Mouse (Mus musculus): ENCODE results near the gene Fyco1. TPM values are rescaled to one million over a fixed set of nuclear protein-coding genes. Genes with fewer than 3 reads are reported as not detected.

The Fyco1 gene
- total RNA-seq (2021): 10 to 100 TPM; 22.3 to 25.2 TPM
- long read RNA-seq, experiment 1, full-length matches to known transcripts: 2 of 5 reads
- long read RNA-seq, experiment 1, partial matches to known transcripts: 2 of 5 reads
- long read RNA-seq, experiment 1, other reads (novel, unspliced or antisense): 1 of 5 reads
- long read RNA-seq, experiment 2, full-length matches to known transcripts: 1 of 6 reads
- long read RNA-seq, experiment 2, partial matches to known transcripts: 5 of 6 reads
- long read RNA-seq, experiment 2, other reads (novel, unspliced or antisense): 0 of 6 reads

DNA sequence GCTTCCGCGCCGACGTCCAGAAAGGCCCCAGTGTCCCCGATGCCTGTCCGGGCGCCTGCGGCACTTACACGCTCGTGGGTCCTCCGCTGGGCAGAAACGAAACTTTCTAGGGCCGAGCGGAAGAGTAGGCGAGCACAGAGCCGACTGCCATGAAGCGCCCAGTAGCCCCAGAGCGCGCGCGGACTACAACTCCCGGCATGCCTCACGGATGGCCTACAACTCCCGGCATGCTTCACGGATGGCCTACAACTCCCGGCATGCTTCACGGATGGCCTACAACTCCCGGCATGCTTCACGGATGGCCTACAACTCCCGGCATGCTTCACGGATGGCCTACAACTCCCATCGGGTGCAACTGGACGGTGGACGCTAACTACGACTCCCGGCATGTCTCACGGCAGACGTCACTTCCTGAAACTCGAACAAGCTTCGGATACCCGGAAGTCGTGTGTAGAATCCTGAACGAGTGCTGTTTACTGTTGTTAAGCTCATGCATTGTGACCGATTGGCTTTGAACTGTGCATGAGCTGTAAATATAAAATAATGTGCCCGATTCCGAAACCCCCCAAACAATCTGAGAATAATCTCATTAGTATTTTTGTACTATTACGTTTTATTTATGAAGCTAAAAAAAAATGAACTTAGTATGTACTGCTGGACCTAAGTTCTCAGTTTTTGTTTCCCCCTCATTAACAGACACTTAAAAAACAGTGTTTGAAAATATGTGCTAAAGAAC lies at the start of gene Fyco1:
Gene Fyco1 (minus strand): TSS at position 187 of the 736 bp plus-strand sequence.
- DNase-seq (ENCODE audit: low spot score in 2 of 2): peak; percentile 97 to 99
- intact Hi-C loops (cut with DNase I): no loop called here

GRCm38 (mm10) chr9:123872049-123872448 lies 20.4 kb upstream of the Fyco1 start:
- intact Hi-C loops (cut with DNase I): no loop called here
- no peak for DNase-seq (ENCODE audit: low spot score in 2 of 2)

- DNase-seq (ENCODE audit: low spot score in 2 of 2): no peak
- intact Hi-C loops (cut with DNase I): no loop called here
Measured at GRCm38 (mm10) chr9:123869167-123869784, 17.6 kb upstream of the Fyco1 start.

- DNase-seq (ENCODE audit: low spot score in 2 of 2): no peak
- intact Hi-C loops (cut with DNase I): no loop called here
Measured at GRCm38 (mm10) chr9:123863641-123864040, 11.9 kb upstream of the Fyco1 start.

GRCm38 (mm10) chr9:123862895-123863616 lies 11.4 kb upstream of the Fyco1 start:
- intact Hi-C loops (cut with DNase I): no loop called here

DNA sequence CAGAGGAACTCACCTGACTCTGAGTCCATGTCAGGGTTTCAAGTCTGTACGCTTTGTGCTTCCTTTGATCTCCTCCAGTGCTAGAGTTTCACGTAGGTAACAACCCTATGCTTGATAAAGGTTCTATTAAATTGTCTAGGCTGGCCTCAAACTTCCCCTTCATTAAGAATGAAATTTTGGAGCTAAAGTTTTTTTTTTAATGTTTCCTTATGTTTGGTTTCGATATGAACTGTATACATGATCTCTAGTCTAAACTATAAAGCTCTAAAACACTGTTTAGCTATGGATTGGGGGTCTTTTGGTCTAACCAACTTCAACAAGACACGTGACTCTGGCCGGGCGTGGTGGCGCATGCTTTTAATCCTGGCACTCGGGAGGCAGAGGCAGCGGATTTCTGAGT lies 10.2 kb upstream of the Fyco1 start, which contains the start of gene Xcr1:
Gene Xcr1 (minus strand): TSS at position 101 of the 400 bp plus-strand sequence.
- intact Hi-C loops (cut with DNase I): no loop called here

More at GRCm38 (mm10) chr9:123862895-123863616, 11.4 kb upstream of the Fyco1 start:
- DNase-seq (ENCODE audit: low spot score in 2 of 2): no peak

GRCm38 (mm10) chr9:123856836-123857235 lies 5.1 kb upstream of the Fyco1 start:
- intact Hi-C loops (cut with DNase I): no loop called here
- no peak for DNase-seq (ENCODE audit: low spot score in 2 of 2)

More for the DNA sequence above, 10.2 kb upstream of the Fyco1 start, which contains the start of gene Xcr1:
- DNase-seq (ENCODE audit: low spot score in 2 of 2): no peak

- DNase-seq (ENCODE audit: low spot score in 2 of 2): no peak
- intact Hi-C loops (cut with DNase I): no loop called here
Measured at GRCm38 (mm10) chr9:123852449-123853390, 1.0 kb upstream of the Fyco1 start.

GRCm38 (mm10) chr9:123851062-123851712 lies 512 bp downstream of the Fyco1 start:
- peak; percentile 41 to 46 for DNase-seq (ENCODE audit: low spot score in 2 of 2)
- intact Hi-C loops (cut with DNase I): no loop called here

- DNase-seq (ENCODE audit: low spot score in 2 of 2): peak; percentile 21 to 37
- intact Hi-C loops (cut with DNase I): no loop called here
Measured at GRCm38 (mm10) chr9:123850705-123851061, 1.0 kb downstream of the Fyco1 start.

GRCm38 (mm10) chr9:123849976-123850695 lies 1.6 kb downstream of the Fyco1 start:
- intact Hi-C loops (cut with DNase I): no loop called here
- DNase-seq (ENCODE audit: low spot score in 2 of 2): peak; percentile 11 to 41

DNA sequence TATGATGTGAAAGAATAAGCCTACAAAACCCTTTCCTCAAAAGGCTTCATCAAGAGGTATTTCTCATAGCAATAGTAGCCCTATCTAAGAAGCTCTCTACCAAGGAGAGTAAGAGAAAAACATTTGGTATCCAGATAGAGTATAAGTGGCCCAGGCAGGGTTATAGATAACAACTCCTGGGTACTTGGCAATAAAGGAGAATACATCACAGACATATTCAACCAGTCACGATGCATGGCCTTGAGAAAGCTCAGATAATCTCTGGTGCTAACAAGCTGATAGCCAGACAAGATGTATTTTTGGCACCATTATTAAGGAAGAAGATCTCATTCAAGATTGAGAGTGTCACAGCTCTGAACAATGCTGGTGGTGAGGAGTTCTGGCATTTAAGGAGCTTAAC lies 5.2 kb downstream of the Fyco1 start:
- intact Hi-C loops (cut with DNase I): no loop called here

GRCm38 (mm10) chr9:123845120-123845519 lies 6.6 kb downstream of the Fyco1 start:
- no peak for DNase-seq (ENCODE audit: low spot score in 2 of 2)
- intact Hi-C loops (cut with DNase I): no loop called here

More for the DNA sequence above, 5.2 kb downstream of the Fyco1 start:
- no peak for DNase-seq (ENCODE audit: low spot score in 2 of 2)

DNA sequence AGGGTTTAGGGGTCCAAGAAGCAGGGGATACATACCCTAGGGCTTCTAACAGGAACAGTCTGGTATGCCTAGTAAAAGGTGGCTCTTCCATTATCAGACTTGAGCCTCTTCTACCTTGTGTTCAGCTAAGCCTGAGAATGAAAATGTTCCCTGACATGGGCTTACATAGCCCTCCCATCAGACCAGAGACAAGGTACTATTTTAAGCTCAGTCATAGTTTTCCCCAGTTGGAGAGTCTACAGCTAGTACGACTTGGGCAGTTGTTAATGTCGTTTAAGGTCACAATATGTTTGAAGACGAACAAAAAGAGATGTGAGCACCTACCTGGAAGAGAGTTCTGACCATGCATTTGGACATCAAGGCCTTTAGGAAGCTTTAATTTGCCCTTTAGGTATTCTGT lies 7.2 kb downstream of the Fyco1 start:
- intact Hi-C loops (cut with DNase I): no loop called here
- no peak for DNase-seq (ENCODE audit: low spot score in 2 of 2)

DNA sequence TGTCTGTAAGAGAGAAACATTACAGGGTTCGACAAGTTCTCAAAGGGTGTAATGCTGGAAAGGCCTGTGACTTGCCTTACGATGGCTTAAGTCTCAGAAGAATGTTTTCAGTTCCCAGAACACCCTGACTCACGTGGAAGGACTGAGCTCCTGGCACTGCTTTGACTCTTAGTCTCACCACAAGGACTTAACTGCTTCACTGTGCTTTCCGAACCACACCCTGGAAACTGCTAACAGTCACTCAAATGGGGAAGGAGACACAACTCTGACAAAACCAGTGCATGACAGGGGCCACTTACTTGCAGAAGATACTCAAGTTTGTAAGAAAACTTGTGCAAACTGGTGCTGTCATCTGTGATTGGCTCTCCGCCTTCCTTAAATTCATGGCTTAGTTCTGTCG lies 11.5 kb downstream of the Fyco1 start:
- intact Hi-C loops (cut with DNase I): no loop called here

GRCm38 (mm10) chr9:123835851-123836250 lies 15.8 kb downstream of the Fyco1 start:
- intact Hi-C loops (cut with DNase I): no loop called here
- no peak for DNase-seq (ENCODE audit: low spot score in 2 of 2)

More for the DNA sequence above, 11.5 kb downstream of the Fyco1 start:
- no peak for DNase-seq (ENCODE audit: low spot score in 2 of 2)

- intact Hi-C loops (cut with DNase I): no loop called here
- no peak for DNase-seq (ENCODE audit: low spot score in 2 of 2)
Measured at GRCm38 (mm10) chr9:123828916-123829315, 22.8 kb downstream of the Fyco1 start.

GRCm38 (mm10) chr9:123826631-123827030 lies 25.1 kb downstream of the Fyco1 start:
- intact Hi-C loops (cut with DNase I): no loop called here
- no peak for DNase-seq (ENCODE audit: low spot score in 2 of 2)

Measured in left cerebral cortex, postnatal 14 days (tissue).